Mouse (Mus musculus) brain, embryonic 14.5 days (tissue): ENCODE measurements around the gene Klk1b24. TPM values are rescaled to one million over a fixed set of nuclear protein-coding genes. Genes with fewer than 3 reads are reported as not detected.
"Not testable (repeated sequence)": the region's sequence is repeated elsewhere in the genome, so short reads cannot be mapped to it uniquely, and the experiment has no call there.

Experiments
- DNase-seq: peaks from one replicate; pipeline ENCODE4 v3.0.0-alpha.2; 2011; ENCODE audit warnings: low read depth
- CTCF ChIP-seq: fragments of 200-500 bp; IDR thresholded peaks from 2 replicates; pipeline ENCODE4 v1.5.1; 2012; ENCODE audit warnings: inconsistent platforms, mild to moderate bottlenecking, moderate library complexity, borderline replicate concordance; ENCODE audit not compliant: insufficient read depth, insufficient read length; ENCODE audit errors: extremely low read depth
- POLR2A ChIP-seq: fragments of 200-500 bp; IDR thresholded peaks from 2 replicates; pipeline ENCODE4 v1.6.1; 2012; ENCODE audit warnings: mild to moderate bottlenecking, inconsistent platforms, borderline replicate concordance; ENCODE audit not compliant: poor library complexity, insufficient read depth, insufficient read length, severe bottlenecking; ENCODE audit errors: extremely low read depth
- polyA plus RNA-seq: library from polyadenylated mRNA; depleted of rRNA; stranded (reverse); fragments of >200 nt; gene quantifications from 2 replicates; pipeline ENCODE4 v1.2.3, GENCODE M21; 2012; rRNA removed

Gene Klk1b24
- polyA plus RNA-seq = 0.19 TPM in 1 of 2 replicates, not detected in the other

- not testable (repeated sequence) for DNase-seq
Observed at GRCm38 (mm10) chr7:44187936-44188335, at the start of gene Klk1b24. TSS of gene Klk1b24 (plus strand) at chr7:44188236.

GRCm38 (mm10) chr7:44179299-44180045 lies 8.6 kb upstream of the Klk1b24 start:
- peak; percentile 18 for DNase-seq

GRCm38 (mm10) chr7:44186516-44186915 lies 1.5 kb upstream of the Klk1b24 start:
- not testable (repeated sequence) for DNase-seq

More at GRCm38 (mm10) chr7:44179299-44180045, 8.6 kb upstream of the Klk1b24 start:
- TF ChIP-seq POLR2A (no peak), CTCF (no peak)

GRCm38 (mm10) chr7:44193466-44193865 lies 5.4 kb downstream of the Klk1b24 start:
- DNase-seq = not testable (repeated sequence)

GRCm38 (mm10) chr7:44197891-44198290 lies 9.9 kb downstream of the Klk1b24 start, which contains the start of gene Klk1b3:
TSS of gene Klk1b3 (plus strand) at chr7:44198191.
- DNase-seq = no peak
- TF ChIP-seq POLR2A (no peak), CTCF (no peak)

- not testable (repeated sequence) for DNase-seq
Observed at GRCm38 (mm10) chr7:44207135-44207534, 19.1 kb downstream of the Klk1b24 start, which contains the start of gene Klk1b4. TSS of gene Klk1b4 (plus strand) at chr7:44207435.

- TF ChIP-seq POLR2A = no peak
- TF ChIP-seq CTCF = no peak
- DNase-seq = no peak
Observed at GRCm38 (mm10) chr7:44208307-44208706, 20.3 kb downstream of the Klk1b24 start.

GRCm38 (mm10) chr7:44215645-44216044 lies 27.6 kb downstream of the Klk1b24 start, which contains the start of gene Klk1b5:
TSS of gene Klk1b5 (plus strand) at chr7:44215945.
- no peak for DNase-seq
- no peak for TF ChIP-seq CTCF
- no peak for TF ChIP-seq POLR2A

GRCm38 (mm10) chr7:44221601-44222000 lies 33.6 kb downstream of the Klk1b24 start:
- DNase-seq = not testable (repeated sequence)

- not testable (repeated sequence) for DNase-seq
Observed at GRCm38 (mm10) chr7:44222335-44222734, 34.3 kb downstream of the Klk1b24 start.

- TF ChIP-seq CTCF = no peak
- no peak for DNase-seq
Observed at GRCm38 (mm10) chr7:44225076-44225475, 37.0 kb downstream of the Klk1b24 start, which contains the start of gene Klk1. TSS of gene Klk1 (plus strand) at chr7:44225360.

- TF ChIP-seq CTCF (no peak), POLR2A (no peak)
- DNase-seq = no peak
Observed at GRCm38 (mm10) chr7:44235909-44236308, 47.9 kb downstream of the Klk1b24 start, which contains the start of gene Gm36864. TSS of gene Gm36864 (plus strand) at chr7:44236177.

GRCm38 (mm10) chr7:44239913-44240312 lies 51.9 kb downstream of the Klk1b24 start:
- no peak for DNase-seq
- TF ChIP-seq CTCF (no peak), POLR2A (no peak)
